Mouse (Mus musculus): ENCODE results near the gene Fam78b.

- TF ChIP-seq CTCF (IDR thresholded peaks at IDR 0.05; ENCODE audit: extremely low read depth, insufficient read depth, insufficient read length, insufficient replicate concordance): no peak
- no peak for TF ChIP-seq POLR2A (IDR thresholded peaks at IDR 0.05; ENCODE audit: low read depth, low read length)
Observed at GRCm38 (mm10) chr1:166996811-166997210, 4.4 kb upstream of the Fam78b start.
